Comparison of ENCODE assay signal across 10 mouse cellular contexts in genomic region chr12:27248545-27248855, GRCm38 (mm10).
DNase-seq lines count a peak whose midpoint lies in the region; ATAC-seq and TF ChIP-seq lines count a peak whose summit lies in the region.
"Had no signal": no experiment of that assay in that cellular context is flagged by ENCODE, and none has a peak within 500 bp of the region (broad histone marks: within the 10 kb centered on the region; RNA-seq: fewer than 3 reads in every experiment).

No protein-coding gene starts in this region.

- no peak overlapping the region for H3K9ac ChIP-seq in hindbrain, embryonic 15.5 days
- peak overlapping the region; percentile 48; the same call in 1 of the 2 replicates for H3K9ac ChIP-seq in midbrain, embryonic 16.5 days (ENCODE audit: low read depth, low read length)
- H3K9ac ChIP-seq in intestine, postnatal 0 days (ENCODE audit: low read depth, low read length): no peak overlapping the region

- 20% methylated on average over 3 of the region's 3 CpGs for WGBS in hindbrain, embryonic 15.5 days
- 8% methylated on average over 3 of the region's 3 CpGs for WGBS in midbrain, embryonic 16.5 days
- 88% methylated on average over 3 of the region's 3 CpGs for WGBS in intestine, postnatal 0 days

- DNase-seq in layer of hippocampus, adult 2 months (ENCODE audit: low spot score in 2 of 2): peak; percentile 14 to 15
- no peak for DNase-seq in layer of hippocampus, postnatal 14 days (ENCODE audit: low spot score in 2 of 2)
- no peak for DNase-seq in spleen, adult 12 weeks (ENCODE audit: low spot score)
- no peak for DNase-seq in lung, postnatal 4 days
- no peak for DNase-seq in thymus, adult 18-20 months

- no peaks in the 10 kb centered on the region for H3K27me3 ChIP-seq in hindbrain, embryonic 15.5 days
- H3K27me3 ChIP-seq in midbrain, embryonic 16.5 days (ENCODE audit: control insufficient read depth, insufficient read depth, low read depth, low read length): no peaks in the 10 kb centered on the region
- no peaks in the 10 kb centered on the region for H3K27me3 ChIP-seq in intestine, postnatal 0 days (replicated peaks; ENCODE audit: control insufficient read depth, insufficient read depth, low read length)
- H3K27me3 ChIP-seq: megakaryocyte, embryonic 14.5 days had no signal

- TF ChIP-seq CTCF in layer of hippocampus, adult 2 months (conservative IDR thresholded peaks at IDR 0.05): no peak
- no peak for TF ChIP-seq CTCF in intestine, postnatal 0 days (IDR thresholded peaks at IDR 0.05; ENCODE audit: low read depth)

- H3K4me2 ChIP-seq in hindbrain, embryonic 15.5 days: 0 out of 2 replicates have a peak overlapping the region, but pooled peaks have one; percentile 1
- peak overlapping the region; percentile 13 for H3K4me2 ChIP-seq in midbrain, embryonic 16.5 days (ENCODE audit: low read length)
- H3K4me2 ChIP-seq in intestine, postnatal 0 days (replicated peaks; ENCODE audit: low read depth): no peak overlapping the region

- H3K9me3 ChIP-seq in hindbrain, embryonic 15.5 days: no peaks in the 10 kb centered on the region
- no peaks in the 10 kb centered on the region for H3K9me3 ChIP-seq in midbrain, embryonic 16.5 days (replicated peaks; ENCODE audit: control insufficient read depth, low read length, poor library complexity, severe bottlenecking)
- no peaks in the 10 kb centered on the region for H3K9me3 ChIP-seq in intestine, postnatal 0 days (ENCODE audit: control insufficient read depth)

- no peaks in the 10 kb centered on the region for H3K36me3 ChIP-seq in hindbrain, embryonic 15.5 days
- H3K36me3 ChIP-seq in midbrain, embryonic 16.5 days (ENCODE audit: control insufficient read depth, insufficient read depth, low read length): no peaks in the 10 kb centered on the region
- H3K36me3 ChIP-seq in intestine, postnatal 0 days (ENCODE audit: control insufficient read depth, insufficient read depth): no peaks in the 10 kb centered on the region

- ATAC-seq in hindbrain, embryonic 15.5 days (ENCODE audit: low FRiP score, low read depth): peak; percentile 93
- ATAC-seq in midbrain, embryonic 16.5 days: peak; percentile 93
- ATAC-seq in intestine, postnatal 0 days: no peak
- ATAC-seq: intestine, embryonic 16.5 days had no signal

- no peak overlapping the region for H3K4me3 ChIP-seq in layer of hippocampus, adult 2 months
- no peak overlapping the region for H3K4me3 ChIP-seq in hindbrain, embryonic 15.5 days
- no peak overlapping the region for H3K4me3 ChIP-seq in midbrain, embryonic 16.5 days (ENCODE audit: low read depth, low read length)
- H3K4me3 ChIP-seq in intestine, postnatal 0 days (ENCODE audit: low read depth, low read length): no peak overlapping the region
- H3K4me3 ChIP-seq: megakaryocyte, embryonic 14.5 days had no signal

- peaks cover 27% of the 10 kb centered on the region for H3K4me1 ChIP-seq in hindbrain, embryonic 15.5 days (replicated peaks)
- H3K4me1 ChIP-seq in midbrain, embryonic 16.5 days (ENCODE audit: control insufficient read depth, insufficient read depth, low read length): peaks cover 26% of the 10 kb centered on the region
- H3K4me1 ChIP-seq in intestine, postnatal 0 days (replicated peaks; ENCODE audit: control insufficient read depth, insufficient read depth, low read length): no peaks in the 10 kb centered on the region
- H3K4me1 ChIP-seq: megakaryocyte, embryonic 14.5 days had no signal

- peak overlapping the region; percentile 37; the same call in 1 of the 2 replicates for H3K27ac ChIP-seq in layer of hippocampus, adult 2 months
- H3K27ac ChIP-seq in hindbrain, embryonic 15.5 days (replicated peaks): peak overlapping the region; percentile 79
- H3K27ac ChIP-seq in midbrain, embryonic 16.5 days (ENCODE audit: low read length): peak overlapping the region; percentile 96
- no peak overlapping the region for H3K27ac ChIP-seq in intestine, postnatal 0 days (ENCODE audit: low read depth, low read length)

Comparison
In these comparisons a context has a peak if more than half of its experiments do, and no peak if none do; other contexts are left out.
1. DNase-seq: peak in layer of hippocampus, adult 2 months (2 of 2); none in layer of hippocampus, postnatal 14 days (0 of 2), spleen, adult 12 weeks (single experiment), lung, postnatal 4 days (0 of 2) and thymus, adult 18-20 months (0 of 2).